Mouse (Mus musculus): Measurements from ENCODE around the gene Tcte2. TPM values are rescaled to one million over a fixed set of nuclear protein-coding genes. Genes with fewer than 3 reads are reported as not detected.
A peak's percentile ranks its signal among the peaks of the same experiment; 100 is the strongest.

Tcte2 gene
- polyA plus RNA-seq, 1 experiment from 2014 or later, result 6.8 TPM

GRCm38 (mm10) chr17:13694181-13694580 is 67.4 kb downstream of the Tcte2 start:
- H3K9ac ChIP-seq (ENCODE audit: low read length), result no peak overlapping the region
- 96% methylated on average over 1 of the region's 1 CpGs for WGBS
- ATAC-seq (ENCODE audit: insufficient read depth, low FRiP score, low TSS enrichment) (no peak), DNase-seq (ENCODE audit: low spot score) (no peak)
- H3K36me3 ChIP-seq (ENCODE audit: control insufficient read depth, insufficient read depth, low read length), result no peaks in the 10 kb centered on the region
- no peaks in the 10 kb centered on the region for H3K9me3 ChIP-seq (ENCODE audit: control insufficient read depth, low read length)
- H3K27me3 ChIP-seq (ENCODE audit: control insufficient read depth, insufficient read depth, low read length), result no peaks in the 10 kb centered on the region
- H3K4me1 ChIP-seq (ENCODE audit: control insufficient read depth, insufficient read depth, low read length), result no peaks in the 10 kb centered on the region
- H3K27ac ChIP-seq (ENCODE audit: low read depth, low read length), result no peak overlapping the region
- no peak overlapping the region for H3K4me2 ChIP-seq (ENCODE audit: low read depth)
- H3K4me3 ChIP-seq (ENCODE audit: low read depth, low read length), result no peak overlapping the region

- H3K27me3 ChIP-seq (ENCODE audit: control insufficient read depth, insufficient read depth, low read length), result no peaks in the 10 kb centered on the region
- H3K9me3 ChIP-seq (ENCODE audit: control insufficient read depth, low read length), result no peaks in the 10 kb centered on the region
- no peak overlapping the region for H3K4me2 ChIP-seq (ENCODE audit: low read depth)
- peaks cover 17% of the 10 kb centered on the region for H3K4me1 ChIP-seq (ENCODE audit: control insufficient read depth, insufficient read depth, low read length)
- WGBS, result 88% methylated on average over 1 of the region's 1 CpGs
- H3K27ac ChIP-seq (ENCODE audit: low read depth, low read length), result no peak overlapping the region
- ATAC-seq (ENCODE audit: insufficient read depth, low FRiP score, low TSS enrichment), result no peak
- no peaks in the 10 kb centered on the region for H3K36me3 ChIP-seq (ENCODE audit: control insufficient read depth, insufficient read depth, low read length)
- no peak overlapping the region for H3K4me3 ChIP-seq (ENCODE audit: low read depth, low read length)
- DNase-seq (ENCODE audit: low spot score), result no peak
- no peak overlapping the region for H3K9ac ChIP-seq (ENCODE audit: low read length)
These were observed 74.0 kb downstream of the Tcte2 start for GRCm38 (mm10) chr17:13687656-13688055.

- Histone ChIP-seq H3K27ac (ENCODE audit: low read depth, low read length) (no peak overlapping the region), H3K4me3 (ENCODE audit: low read depth, low read length) (no peak overlapping the region), H3K4me1 (ENCODE audit: control insufficient read depth, insufficient read depth, low read length) (peaks cover 22% of the 10 kb centered on the region), H3K36me3 (ENCODE audit: control insufficient read depth, insufficient read depth, low read length) (no peaks in the 10 kb centered on the region), H3K9ac (ENCODE audit: low read length) (no peak overlapping the region), H3K4me2 (ENCODE audit: low read depth) (no peak overlapping the region), H3K9me3 (ENCODE audit: control insufficient read depth, low read length) (no peaks in the 10 kb centered on the region), H3K27me3 (ENCODE audit: control insufficient read depth, insufficient read depth, low read length) (no peaks in the 10 kb centered on the region)
- ATAC-seq (ENCODE audit: insufficient read depth, low FRiP score, low TSS enrichment) (no peak), DNase-seq (ENCODE audit: low spot score) (no peak)
- 70% methylated on average over 4 of the region's 4 CpGs for WGBS
These were observed 74.5 kb downstream of the Tcte2 start for GRCm38 (mm10) chr17:13687086-13687485.

- DNase-seq (ENCODE audit: low spot score) (no peak), ATAC-seq (ENCODE audit: insufficient read depth, low FRiP score, low TSS enrichment) (no peak)
- Histone ChIP-seq H3K27me3 (ENCODE audit: control insufficient read depth, insufficient read depth, low read length) (no peaks in the 10 kb centered on the region), H3K4me2 (ENCODE audit: low read depth) (no peak overlapping the region), H3K27ac (ENCODE audit: low read depth, low read length) (no peak overlapping the region), H3K4me3 (ENCODE audit: low read depth, low read length) (no peak overlapping the region), H3K4me1 (ENCODE audit: control insufficient read depth, insufficient read depth, low read length) (peaks cover 22% of the 10 kb centered on the region), H3K36me3 (ENCODE audit: control insufficient read depth, insufficient read depth, low read length) (no peaks in the 10 kb centered on the region), H3K9me3 (ENCODE audit: control insufficient read depth, low read length) (no peaks in the 10 kb centered on the region), H3K9ac (ENCODE audit: low read length) (no peak overlapping the region)
- WGBS, result 81% methylated on average over 3 of the region's 3 CpGs
These were observed 76.0 kb downstream of the Tcte2 start for GRCm38 (mm10) chr17:13685621-13686020.

DNA sequence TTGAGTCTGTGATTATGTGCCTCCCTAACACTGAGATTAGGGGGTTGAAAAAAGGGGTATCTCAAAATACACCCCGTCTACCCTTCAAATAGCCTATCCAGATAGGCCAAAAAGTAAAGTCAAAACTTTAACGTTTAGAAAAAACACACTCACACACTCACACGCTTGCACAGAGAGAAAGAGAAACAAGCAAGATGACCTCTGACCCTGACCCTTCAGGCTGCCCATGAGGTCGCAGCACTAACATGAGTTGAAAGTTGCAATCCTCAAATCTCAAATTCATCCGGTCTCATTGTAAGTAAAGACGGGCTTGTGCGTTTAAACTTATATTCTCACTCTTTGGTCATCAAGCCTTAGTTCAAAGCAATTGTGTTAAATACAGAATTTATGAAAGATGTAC is 77.4 kb downstream of the Tcte2 start:
- WGBS, result 53% methylated on average over 7 of the region's 7 CpGs
- H3K27me3 ChIP-seq (ENCODE audit: control insufficient read depth, insufficient read depth, low read length), result no peaks in the 10 kb centered on the region
- H3K9me3 ChIP-seq (ENCODE audit: control insufficient read depth, low read length), result no peaks in the 10 kb centered on the region
- peaks cover 22% of the 10 kb centered on the region for H3K4me1 ChIP-seq (ENCODE audit: control insufficient read depth, insufficient read depth, low read length)
- H3K4me3 ChIP-seq (ENCODE audit: low read depth, low read length), result no peak overlapping the region
- DNase-seq (ENCODE audit: low spot score) (no peak), ATAC-seq (ENCODE audit: insufficient read depth, low FRiP score, low TSS enrichment) (no peak)
- H3K36me3 ChIP-seq (ENCODE audit: control insufficient read depth, insufficient read depth, low read length), result no peaks in the 10 kb centered on the region
- no peak overlapping the region for H3K4me2 ChIP-seq (ENCODE audit: low read depth)
- no peak overlapping the region for H3K9ac ChIP-seq (ENCODE audit: low read length)
- H3K27ac ChIP-seq (ENCODE audit: low read depth, low read length), result peak overlapping the region; percentile 24; the same call in 1 of the 2 replicates

- peak; percentile 60 for DNase-seq (ENCODE audit: low spot score)
- Histone ChIP-seq H3K4me2 (ENCODE audit: low read depth) (peak overlapping the region; percentile 31), H3K9ac (ENCODE audit: low read length) (peak overlapping the region; percentile 35), H3K36me3 (ENCODE audit: control insufficient read depth, insufficient read depth, low read length) (no peaks in the 10 kb centered on the region), H3K4me3 (ENCODE audit: low read depth, low read length) (peak overlapping the region; percentile 19; the same call in 1 of the 2 replicates), H3K27ac (ENCODE audit: low read depth, low read length) (peak overlapping the region; percentile 24), H3K9me3 (ENCODE audit: control insufficient read depth, low read length) (no peaks in the 10 kb centered on the region), H3K4me1 (ENCODE audit: control insufficient read depth, insufficient read depth, low read length) (peaks cover 20% of the 10 kb centered on the region), H3K27me3 (ENCODE audit: control insufficient read depth, insufficient read depth, low read length) (no peaks in the 10 kb centered on the region)
- peak; percentile 72 for ATAC-seq (ENCODE audit: insufficient read depth, low FRiP score, low TSS enrichment)
- 8% methylated on average over 15 of the region's 15 CpGs for WGBS
These were observed 78.0 kb downstream of the Tcte2 start for GRCm38 (mm10) chr17:13683411-13684174.

DNA sequence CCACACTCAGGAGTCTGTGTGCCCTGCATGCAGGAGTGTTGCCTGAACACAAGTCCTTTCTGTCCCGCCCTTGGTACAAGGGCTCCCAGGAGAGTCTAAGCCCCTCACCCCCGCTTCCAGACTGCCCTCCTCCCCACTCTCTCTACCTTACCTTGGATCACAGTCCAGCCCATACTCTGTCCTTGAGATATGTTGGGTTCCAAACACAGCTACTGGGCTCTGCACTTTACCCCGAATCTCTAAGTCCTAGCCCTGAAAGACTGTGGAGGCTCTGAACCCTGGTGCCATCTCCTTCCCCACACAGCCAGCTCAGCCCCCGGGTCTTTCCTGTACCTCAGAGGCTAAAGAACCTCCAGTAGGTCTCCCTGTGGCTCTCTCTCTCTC is 78.6 kb downstream of the Tcte2 start:
- ATAC-seq (ENCODE audit: insufficient read depth, low FRiP score, low TSS enrichment), result peak; percentile 4; the same call in 1 of the 2 replicates
- H3K27me3 ChIP-seq (ENCODE audit: control insufficient read depth, insufficient read depth, low read length), result no peaks in the 10 kb centered on the region
- WGBS, result 15% methylated on average over 4 of the region's 4 CpGs

GRCm38 (mm10) chr17:13682378-13683026 is 79.1 kb downstream of the Tcte2 start:
- peak overlapping the region; percentile 31 for H3K4me2 ChIP-seq (ENCODE audit: low read depth)
- ATAC-seq (ENCODE audit: insufficient read depth, low FRiP score, low TSS enrichment) (no peak), DNase-seq (ENCODE audit: low spot score) (no peak)
- no peaks in the 10 kb centered on the region for H3K36me3 ChIP-seq (ENCODE audit: control insufficient read depth, insufficient read depth, low read length)
- no peaks in the 10 kb centered on the region for H3K27me3 ChIP-seq (ENCODE audit: control insufficient read depth, insufficient read depth, low read length)
- peak overlapping the region; percentile 24; the same call in 1 of the 2 replicates for H3K27ac ChIP-seq (ENCODE audit: low read depth, low read length)
- peak overlapping the region; percentile 35; the same call in 1 of the 2 replicates for H3K9ac ChIP-seq (ENCODE audit: low read length)
- H3K9me3 ChIP-seq (ENCODE audit: control insufficient read depth, low read length), result no peaks in the 10 kb centered on the region
- peak overlapping the region; percentile 19 for H3K4me3 ChIP-seq (ENCODE audit: low read depth, low read length)
- H3K4me1 ChIP-seq (ENCODE audit: control insufficient read depth, insufficient read depth, low read length), result peaks cover 18% of the 10 kb centered on the region
- WGBS, result 66% methylated on average over 9 of the region's 9 CpGs

More for the DNA sequence above, 78.6 kb downstream of the Tcte2 start:
- H3K9me3 ChIP-seq (ENCODE audit: control insufficient read depth, low read length), result no peaks in the 10 kb centered on the region
- peaks cover 19% of the 10 kb centered on the region for H3K4me1 ChIP-seq (ENCODE audit: control insufficient read depth, insufficient read depth, low read length)
- peak overlapping the region; percentile 31 for H3K4me2 ChIP-seq (ENCODE audit: low read depth)
- DNase-seq (ENCODE audit: low spot score), result no peak
- H3K36me3 ChIP-seq (ENCODE audit: control insufficient read depth, insufficient read depth, low read length), result no peaks in the 10 kb centered on the region
- peak overlapping the region; percentile 24; the same call in 1 of the 2 replicates for H3K27ac ChIP-seq (ENCODE audit: low read depth, low read length)
- H3K9ac ChIP-seq (ENCODE audit: low read length), result peak overlapping the region; percentile 35
- H3K4me3 ChIP-seq (ENCODE audit: low read depth, low read length), result peak overlapping the region; percentile 19
